In genomic region chr7:65792187-65792823, GRCm38 (mm10) we compare ENCODE assay signal across 22 mouse cellular contexts.
"Had no signal": no experiment of that assay in that cellular context is flagged by ENCODE, and none has a peak within 500 bp of the region (broad histone marks: within the 10 kb centered on the region; RNA-seq: fewer than 3 reads in every experiment).

No protein-coding gene starts in this region.

- H3K36me3 ChIP-seq: heart, embryonic 13.5 days; heart, embryonic 15.5 days; hindbrain, embryonic 13.5 days; hindbrain, embryonic 15.5 days; limb, embryonic 13.5 days; limb, embryonic 15.5 days; liver, embryonic 12.5 days had no signal

- ATAC-seq: hindbrain, postnatal 0 days; liver, embryonic 12.5 days had no signal

- DNase-seq: gastrocnemius, postnatal 14 days; gastrocnemius, postnatal 36 days; heart, adult 11 months; heart, adult 2 months; heart, postnatal 14 days; heart, postnatal 36 days; kidney, adult 18-20 months; kidney, adult 8-10 months; kidney, postnatal 10 days; kidney, postnatal 25 days; kidney, postnatal 4 days; left cerebral cortex, postnatal 4 days had no signal

- H3K4me3 ChIP-seq: heart, adult 2 months; heart, embryonic 13.5 days; heart, embryonic 15.5 days; hindbrain, embryonic 13.5 days; hindbrain, embryonic 15.5 days; layer of hippocampus, adult 2 months; limb, embryonic 13.5 days; limb, embryonic 15.5 days; liver, embryonic 12.5 days had no signal

- H3K27ac ChIP-seq: heart, adult 2 months; heart, embryonic 13.5 days; heart, embryonic 15.5 days; hindbrain, embryonic 13.5 days; hindbrain, embryonic 15.5 days; hindbrain, postnatal 0 days; layer of hippocampus, adult 2 months; limb, embryonic 13.5 days; limb, embryonic 15.5 days; liver, embryonic 12.5 days had no signal

- H3K9me3 ChIP-seq: heart, embryonic 15.5 days; hindbrain, embryonic 15.5 days; limb, embryonic 15.5 days; liver, embryonic 12.5 days had no signal

- H3K9ac ChIP-seq: heart, embryonic 13.5 days; heart, embryonic 15.5 days; hindbrain, embryonic 13.5 days; hindbrain, embryonic 15.5 days; limb, embryonic 13.5 days; limb, embryonic 15.5 days; liver, embryonic 12.5 days had no signal

- H3K4me1 ChIP-seq: heart, embryonic 13.5 days; heart, embryonic 15.5 days; hindbrain, embryonic 13.5 days; hindbrain, embryonic 15.5 days; limb, embryonic 15.5 days; liver, embryonic 12.5 days had no signal

- H3K4me2 ChIP-seq: heart, embryonic 11.5 days; heart, embryonic 13.5 days; heart, embryonic 15.5 days; hindbrain, embryonic 13.5 days; hindbrain, embryonic 15.5 days; limb, embryonic 13.5 days; limb, embryonic 15.5 days; liver, embryonic 12.5 days had no signal

- H3K27me3 ChIP-seq: heart, embryonic 15.5 days; hindbrain, embryonic 13.5 days; hindbrain, embryonic 15.5 days; limb, embryonic 13.5 days; limb, embryonic 15.5 days had no signal
